21 mouse cellular contexts compared by ENCODE assay signal in the genomic region with DNA sequence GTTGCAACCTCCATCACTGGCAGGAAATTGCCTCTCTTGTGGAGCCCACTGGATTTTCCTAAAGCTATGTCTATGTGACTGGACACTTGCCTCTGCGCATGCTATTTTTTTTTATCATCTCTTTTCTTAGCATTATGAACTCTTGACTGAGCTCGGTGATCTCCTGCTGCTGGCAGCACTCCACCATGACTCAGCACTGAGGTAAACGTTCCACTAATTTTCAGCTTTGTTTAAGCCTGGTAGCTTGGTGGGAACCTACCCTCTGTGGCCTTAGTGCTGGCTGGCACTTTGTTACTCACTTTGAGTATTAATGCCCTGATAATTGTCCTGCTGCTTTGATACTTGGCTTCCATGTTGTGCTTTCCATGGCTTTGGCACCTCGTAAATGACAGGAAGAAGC.
A peak's percentile ranks its signal among the peaks of the same experiment; 100 is the strongest.
DNase-seq lines count a peak whose midpoint lies in the region; ATAC-seq and TF ChIP-seq lines count a peak whose summit lies in the region.
"Had no signal": no experiment of that assay in that cellular context is flagged by ENCODE, and none has a peak within 500 bp of the region (broad histone marks: within the 10 kb centered on the region; RNA-seq: fewer than 3 reads in every experiment).

No protein-coding gene starts in this region.

- no peak for TF ChIP-seq CTCF in liver, adult 2 months (IDR thresholded peaks at IDR 0.05; ENCODE audit: low read depth, low read length)

- H3K27ac ChIP-seq in liver, adult 2 months (replicated peaks; ENCODE audit: insufficient read depth, low read depth, low read length) = no peak overlapping the region
- H3K27ac ChIP-seq in liver, embryonic 11.5 days (ENCODE audit: low read depth, low read length) = no peak overlapping the region
- H3K27ac ChIP-seq: embryonic facial prominence, embryonic 12.5 days; heart, embryonic 10.5 days; left cerebral cortex, adult 2 months; limb, embryonic 15.5 days; macrophage; midbrain, embryonic 10.5 days; neural tube, embryonic 15.5 days had no signal

- TF ChIP-seq POLR2A in liver, adult 2 months (IDR thresholded peaks at IDR 0.05; ENCODE audit: extremely low read depth, insufficient read depth, low read length) = no peak

- H3K4me3 ChIP-seq in liver, adult 2 months (ENCODE audit: insufficient read depth, low read depth, low read length) = no peak overlapping the region
- no peak overlapping the region for H3K4me3 ChIP-seq in liver, embryonic 11.5 days (ENCODE audit: low read depth, low read length)
- H3K4me3 ChIP-seq: embryonic facial prominence, embryonic 12.5 days; heart, embryonic 10.5 days; left cerebral cortex, adult 2 months; limb, embryonic 15.5 days; midbrain, embryonic 10.5 days; neural tube, embryonic 15.5 days had no signal

- H3K4me2 ChIP-seq in liver, embryonic 11.5 days = no peak overlapping the region
- H3K4me2 ChIP-seq: embryonic facial prominence, embryonic 12.5 days; limb, embryonic 15.5 days; neural tube, embryonic 15.5 days had no signal

- no peak overlapping the region for H3K9ac ChIP-seq in liver, adult 2 months (ENCODE audit: low read depth, low read length)
- H3K9ac ChIP-seq in liver, embryonic 11.5 days (ENCODE audit: low read depth, low read length) = no peak overlapping the region
- H3K9ac ChIP-seq: embryonic facial prominence, embryonic 12.5 days; limb, embryonic 15.5 days; neural tube, embryonic 15.5 days had no signal

- no peaks in the 10 kb centered on the region for H3K36me3 ChIP-seq in liver, adult 2 months (ENCODE audit: control insufficient read depth, insufficient read depth, low read length)
- H3K36me3 ChIP-seq in liver, embryonic 11.5 days (ENCODE audit: control insufficient read depth, insufficient read depth, low read length) = no peaks in the 10 kb centered on the region
- H3K36me3 ChIP-seq: embryonic facial prominence, embryonic 12.5 days; heart, embryonic 10.5 days; limb, embryonic 15.5 days; midbrain, embryonic 10.5 days; neural tube, embryonic 15.5 days had no signal

- 56% methylated on average over 4 of the region's 4 CpGs for WGBS in liver, adult 2 months
- WGBS in liver, embryonic 11.5 days = 62% methylated on average over 4 of the region's 4 CpGs

- no peak for ATAC-seq in liver, embryonic 11.5 days (replicated peaks; ENCODE audit: low FRiP score)
- ATAC-seq: hindbrain, embryonic 16.5 days; intestine, embryonic 16.5 days had no signal

- H3K79me2 ChIP-seq in liver, adult 2 months (ENCODE audit: control insufficient read depth, insufficient read depth, low read length) = no peaks in the 10 kb centered on the region

- H3K9me3 ChIP-seq in liver, embryonic 11.5 days (ENCODE audit: control insufficient read depth, low read length) = no peaks in the 10 kb centered on the region
- H3K9me3 ChIP-seq: embryonic facial prominence, embryonic 12.5 days; heart, embryonic 10.5 days; limb, embryonic 15.5 days; neural tube, embryonic 15.5 days had no signal

- H3K4me1 ChIP-seq in liver, adult 2 months (ENCODE audit: control insufficient read depth, insufficient read depth, low read length) = no peaks in the 10 kb centered on the region
- no peaks in the 10 kb centered on the region for H3K4me1 ChIP-seq in liver, embryonic 11.5 days (replicated peaks; ENCODE audit: control insufficient read depth, insufficient read depth, low read length)
- H3K4me1 ChIP-seq: embryonic facial prominence, embryonic 12.5 days; heart, embryonic 10.5 days; limb, embryonic 15.5 days; midbrain, embryonic 10.5 days; neural tube, embryonic 15.5 days had no signal

- H3K27me3 ChIP-seq in liver, adult 2 months (ENCODE audit: control insufficient read depth, insufficient read depth, low read length) = no peaks in the 10 kb centered on the region
- no peaks in the 10 kb centered on the region for H3K27me3 ChIP-seq in liver, embryonic 11.5 days (replicated peaks; ENCODE audit: control insufficient read depth, insufficient read depth, low read length)
- H3K27me3 ChIP-seq: embryonic facial prominence, embryonic 12.5 days; limb, embryonic 15.5 days; neural tube, embryonic 15.5 days had no signal

- peak; percentile 5 for DNase-seq in adrenal gland, adult 2 months
- DNase-seq in adrenal gland, adult 8-10 months = no peak
- DNase-seq in embryo, embryonic 10.5 days (ENCODE audit: low spot score) = peak; percentile 3
- no peak for DNase-seq in embryo, embryonic 9.5 days (ENCODE audit: extremely low spot score)
- peak; percentile 9 for DNase-seq in liver, adult 2 months (ENCODE audit: extremely low read depth, low read depth, low spot score)
- no peak for DNase-seq in liver, embryonic 11.5 days (ENCODE audit: low spot score)
- no peak for DNase-seq in layer of hippocampus, adult 8-10 months (ENCODE audit: low spot score in 2 of 2)
- no peak for DNase-seq in lung, postnatal 36 days
- DNase-seq: cerebellum, adult 8-10 months; kidney, postnatal 4 days; layer of hippocampus, adult 9-11 months; right cerebral cortex, postnatal 14 days had no signal

Comparison
In these comparisons a context has a peak if more than half of its experiments do, and no peak if none do; other contexts are left out.
1. DNase-seq: peak in adrenal gland, adult 2 months (single experiment), embryo, embryonic 10.5 days (single experiment) and liver, adult 2 months (single experiment); none in adrenal gland, adult 8-10 months (single experiment), embryo, embryonic 9.5 days (single experiment), liver, embryonic 11.5 days (single experiment), layer of hippocampus, adult 8-10 months (0 of 2) and lung, postnatal 36 days (single experiment).